Mouse (Mus musculus) gastrocnemius, postnatal 14 days (tissue): ENCODE data around the gene Plekhm2. TPM values are rescaled to one million over a fixed set of nuclear protein-coding genes. Genes with fewer than 3 reads are reported as not detected.

Experiments used
- DNase-seq: peaks from one replicate; pipeline ENCODE4 v3.0.0; 2021; ENCODE audit warnings: mixed read lengths
- intact Hi-C: fragments of 180-260 bp; cut with DNase I; formaldehyde crosslinking; loops from one replicate; pipeline ENCODE4 v1.15.1; 2025; ENCODE audit warnings: low total_unique reads
- total RNA-seq, 2 experiments: library from RNA; stranded (reverse); gene quantifications; 2 replicates each; pipeline ENCODE4 v1.2.3; 2021

Gene Plekhm2
- total RNA-seq, 2 experiments from 2014 or later: 22.2 to 27.7 TPM

DNA sequence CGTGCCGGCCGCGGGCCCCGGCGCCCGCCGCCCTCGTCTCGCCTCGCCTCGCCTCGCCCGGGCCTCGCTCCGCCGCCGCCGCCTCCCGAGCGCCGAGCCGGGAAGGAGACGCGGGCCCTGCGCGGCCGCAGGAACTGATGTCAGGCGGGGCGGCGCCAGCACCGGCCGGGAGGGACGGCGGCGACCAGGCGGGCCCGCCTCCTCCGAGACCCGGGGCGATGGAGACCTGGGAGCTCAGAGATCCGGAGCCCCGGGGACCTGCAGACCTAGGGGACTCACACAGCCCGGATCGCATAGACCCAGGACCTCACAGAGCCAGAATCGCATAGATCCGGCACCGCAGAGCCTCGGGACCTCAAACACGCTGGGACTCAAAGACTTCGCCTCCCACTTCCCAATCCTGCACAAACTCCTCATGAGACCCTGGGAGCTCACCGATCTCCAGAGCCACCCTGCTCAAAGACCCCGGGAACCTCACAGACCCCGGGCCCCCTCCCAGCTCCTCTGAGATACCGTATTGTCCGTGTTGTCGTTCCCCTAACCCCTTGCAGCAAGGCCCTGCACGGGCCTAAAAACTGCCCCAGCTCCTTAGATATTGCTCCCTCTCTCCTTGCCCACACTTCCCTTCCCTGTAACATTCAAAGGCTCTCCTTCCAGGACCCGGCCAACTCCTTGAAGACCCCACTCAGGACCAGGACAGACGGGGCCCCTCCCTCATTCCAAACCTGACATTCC lies 521 bp downstream of the Plekhm2 start:
- intact Hi-C loops: no loop called here
- DNase-seq: peak; percentile 83

DNA sequence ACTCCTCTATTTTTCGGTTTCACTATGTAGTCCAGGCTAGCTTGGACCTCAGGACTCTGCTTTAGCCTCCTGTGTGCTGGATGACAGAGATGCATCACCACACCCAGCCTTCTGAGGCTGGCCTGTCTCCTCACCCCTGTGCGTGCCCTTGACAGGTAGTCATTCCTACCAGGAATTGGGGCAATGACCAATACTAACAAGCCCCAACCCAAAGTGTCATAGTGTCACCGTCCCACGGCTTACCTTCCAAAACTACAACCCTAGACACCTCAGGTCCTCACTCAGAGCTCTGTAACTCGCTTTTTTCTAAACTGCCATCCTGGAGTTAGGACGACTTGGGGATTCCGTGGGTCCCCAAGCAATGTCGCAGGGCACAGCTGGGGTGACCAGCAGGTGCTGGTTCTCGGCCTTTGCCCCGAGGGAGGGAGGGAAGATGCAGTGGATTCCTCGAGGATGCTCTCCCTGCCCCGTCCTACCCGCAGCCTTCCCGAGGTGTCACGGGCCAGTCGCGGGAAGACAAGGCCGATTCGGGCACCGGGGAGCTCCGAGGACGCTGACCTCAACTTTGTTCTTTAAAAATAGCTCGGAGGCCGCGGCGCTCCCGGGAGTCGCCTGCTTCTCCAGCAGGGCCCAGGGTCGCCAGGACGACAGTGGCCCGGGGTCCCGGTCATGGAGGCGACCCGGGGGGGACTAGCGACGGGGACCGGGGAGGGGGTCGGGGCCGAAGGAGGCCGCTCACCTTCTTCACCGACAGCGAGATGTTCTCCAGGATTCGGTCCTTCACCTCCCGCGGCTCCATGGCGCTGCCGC lies 1.4 kb downstream of the Plekhm2 start:
- intact Hi-C loops: no loop called here
- DNase-seq: peak; percentile 42

DNA sequence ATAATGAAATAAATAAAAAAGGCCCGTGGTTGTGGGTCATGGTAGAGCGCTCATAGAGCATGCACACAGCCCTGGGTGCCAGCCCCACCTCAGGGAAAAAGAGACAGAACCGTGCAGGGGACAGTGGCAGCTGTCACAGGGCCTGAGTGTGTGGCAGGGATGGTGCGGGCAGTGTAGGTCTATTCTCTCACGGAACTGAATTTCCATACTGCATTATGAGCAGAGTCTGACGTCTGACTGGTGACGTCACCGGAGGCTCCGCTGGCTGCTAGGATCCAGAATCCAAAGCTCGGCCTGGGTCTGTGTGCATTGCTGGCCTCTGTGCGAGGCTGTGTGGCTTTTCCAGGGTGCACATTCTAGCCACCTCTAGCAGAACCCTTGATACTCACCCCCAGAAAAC lies 3.8 kb downstream of the Plekhm2 start:
- intact Hi-C loops: no loop called here

DNA sequence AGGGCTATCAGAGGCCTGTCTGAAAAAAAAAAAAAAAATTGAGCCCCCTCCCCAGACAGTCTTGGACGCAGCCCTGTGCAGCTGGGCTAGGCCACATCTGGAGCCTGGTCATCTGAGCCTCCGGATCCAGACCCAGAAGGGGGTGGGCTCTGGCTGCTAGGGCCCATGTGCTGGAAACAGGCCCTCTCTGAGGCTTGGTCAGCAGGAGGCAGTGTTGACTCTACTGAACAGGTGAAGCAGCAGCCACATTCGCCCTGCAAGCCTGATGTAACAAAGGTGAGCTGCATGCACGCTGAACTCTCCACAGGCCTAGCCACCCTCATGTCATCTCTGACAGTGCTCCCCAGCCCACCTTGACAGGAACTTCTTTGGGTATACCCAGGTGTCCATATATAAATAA lies 5.0 kb downstream of the Plekhm2 start:
- DNase-seq: peak; percentile 45

More for the DNA sequence above, 3.8 kb downstream of the Plekhm2 start:
- no peak for DNase-seq

DNA sequence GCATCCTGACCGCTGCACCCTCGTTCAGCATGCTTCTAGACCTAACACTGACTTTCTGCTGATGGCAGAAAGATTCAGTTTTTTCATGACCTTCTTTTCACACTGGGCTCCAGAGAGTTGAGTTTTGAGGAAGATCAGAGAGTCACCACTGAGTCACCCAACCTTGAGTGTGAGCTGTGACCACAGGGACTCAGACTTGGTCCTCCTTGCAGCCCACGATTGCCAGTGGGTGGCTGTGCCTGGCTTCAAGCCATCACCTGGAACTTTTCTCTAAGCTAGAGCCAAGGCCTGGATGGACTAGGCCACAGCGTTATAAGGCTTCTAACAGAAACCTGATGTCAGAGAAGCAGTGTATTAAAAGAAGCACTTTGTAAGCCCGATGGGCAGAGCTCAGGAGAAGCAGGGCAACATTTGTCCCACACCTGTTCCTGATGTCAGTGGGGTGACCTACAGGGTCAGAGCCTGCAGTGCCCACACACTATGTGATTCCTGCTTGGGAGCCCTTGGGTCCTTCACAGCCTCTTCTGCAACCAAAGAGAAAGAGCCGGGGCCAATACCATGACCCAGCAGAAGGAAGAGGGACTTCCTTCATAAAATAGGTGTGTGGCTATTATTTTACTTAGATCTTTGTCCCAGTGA lies 5.7 kb downstream of the Plekhm2 start:
- intact Hi-C loops: no loop called here

More for the DNA sequence above, 5.0 kb downstream of the Plekhm2 start:
- intact Hi-C loops: no loop called here

DNA sequence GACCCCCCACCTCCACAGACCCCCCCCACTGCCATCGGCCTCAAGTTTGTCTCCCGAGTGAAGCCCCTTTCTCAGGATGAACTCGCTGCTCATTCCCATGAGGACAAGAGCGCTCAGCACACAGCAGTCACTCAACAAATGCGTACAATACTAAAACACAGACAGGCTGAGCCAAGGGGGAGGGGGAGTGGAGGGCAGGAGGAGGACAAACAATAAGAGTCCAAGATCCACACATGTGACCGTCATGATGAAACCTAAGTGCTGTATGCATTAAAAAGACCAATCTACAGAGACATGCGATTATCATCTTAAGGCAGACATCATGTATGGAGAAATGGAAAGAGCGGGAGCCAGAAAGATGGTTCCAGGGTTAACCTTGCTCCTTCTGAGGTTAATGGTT lies 7.8 kb downstream of the Plekhm2 start:
- intact Hi-C loops: no loop called here
- DNase-seq: no peak

More for the DNA sequence above, 5.7 kb downstream of the Plekhm2 start:
- DNase-seq: no peak

DNA sequence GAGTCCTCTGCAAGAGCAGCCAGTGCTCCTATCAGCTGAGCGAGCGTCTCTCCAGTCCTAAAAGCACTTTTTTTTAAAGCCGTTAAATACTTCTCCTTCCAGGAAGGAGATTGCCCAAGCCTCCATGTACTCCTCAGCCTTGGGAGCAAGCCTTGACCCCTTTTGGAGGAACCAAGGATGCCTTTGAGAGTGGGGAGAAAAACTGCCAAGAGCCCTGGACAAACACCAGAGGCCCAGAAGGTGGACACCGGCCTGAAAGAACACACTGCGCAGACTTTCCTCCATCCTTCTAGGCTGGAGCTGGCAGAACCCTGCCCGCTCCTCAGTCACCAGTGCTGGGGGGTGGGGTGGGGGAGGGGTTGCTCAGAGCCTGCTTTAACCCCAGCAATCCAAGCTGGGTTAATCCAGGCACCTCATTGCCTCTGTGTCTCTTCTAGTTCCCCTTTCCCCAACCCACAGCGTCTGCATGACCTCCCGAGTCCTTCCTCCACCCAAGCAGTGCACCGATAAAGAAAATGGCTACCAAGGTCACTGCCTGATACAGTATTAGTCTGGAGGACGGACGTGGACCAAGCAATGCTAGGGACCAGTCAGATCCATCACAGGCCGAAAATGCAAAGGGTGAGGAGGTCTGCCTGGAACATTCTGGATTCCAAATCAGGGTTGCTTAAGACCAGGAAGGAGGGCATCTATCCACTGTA lies 8.6 kb downstream of the Plekhm2 start:
- intact Hi-C loops: no loop called here
- DNase-seq: no peak

DNA sequence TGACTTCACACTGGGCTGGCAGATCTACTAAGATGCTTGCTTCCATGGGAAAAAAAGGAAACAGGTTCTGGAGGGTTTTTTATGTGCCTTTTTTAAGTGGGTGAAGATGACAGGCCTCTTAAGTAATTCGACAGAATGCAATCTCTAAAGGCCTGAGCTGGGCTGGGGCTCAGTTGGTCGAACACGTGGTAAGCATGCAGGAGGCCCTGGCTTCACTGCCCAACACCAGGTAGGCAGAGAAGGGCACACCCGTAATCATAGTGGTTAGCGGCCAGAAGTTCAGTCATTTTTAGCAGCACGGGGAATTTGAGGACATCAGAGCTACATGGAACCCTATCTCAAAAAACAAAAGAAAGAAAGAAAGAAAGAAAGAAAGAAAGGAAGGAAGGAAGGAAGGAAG lies 10.2 kb downstream of the Plekhm2 start:
- intact Hi-C loops: no loop called here
- DNase-seq: no peak

GRCm38 (mm10) chr4:141653813-141654212 lies 10.9 kb downstream of the Plekhm2 start:
- intact Hi-C loops: no loop called here
- DNase-seq: no peak

DNA sequence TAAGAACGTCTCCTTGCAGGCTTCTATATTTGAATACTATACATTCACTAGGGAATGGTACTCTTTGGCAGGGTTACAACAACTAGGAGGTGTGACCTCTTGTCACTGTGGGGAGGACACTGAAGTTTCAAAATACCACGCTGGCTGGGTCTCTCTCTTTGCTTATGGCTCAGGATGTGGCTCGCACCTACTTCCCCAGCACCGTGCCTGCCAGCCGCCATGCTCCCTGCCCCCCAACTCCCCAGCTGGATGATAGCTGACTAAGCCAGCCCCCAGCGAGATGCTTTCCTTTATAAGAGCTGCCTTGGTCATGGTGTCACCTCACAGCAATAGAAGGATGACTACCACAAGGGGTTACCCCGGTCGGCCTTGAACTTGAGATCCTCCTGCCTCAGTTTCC lies 11.7 kb downstream of the Plekhm2 start:
- no peak for DNase-seq
- intact Hi-C loops: no loop called here

DNA sequence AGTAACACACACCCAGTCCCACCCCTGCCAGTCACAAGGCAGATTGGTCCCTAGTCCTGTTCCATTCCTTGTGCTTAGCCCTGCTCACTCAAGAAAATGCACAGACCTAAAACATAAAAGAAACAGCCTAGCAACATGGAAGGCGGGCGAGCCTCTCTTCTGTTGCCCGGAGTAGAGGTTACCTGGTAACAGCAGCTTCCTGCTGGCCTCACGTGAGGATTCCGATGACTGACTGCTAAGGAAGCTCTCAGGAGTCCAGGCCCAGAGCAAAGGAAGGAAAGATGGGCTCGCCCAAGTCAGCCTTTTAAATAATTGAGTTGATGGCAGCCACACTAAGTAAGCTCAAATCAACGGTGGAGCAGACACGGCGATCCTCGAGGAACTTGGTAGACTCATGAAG lies 12.8 kb downstream of the Plekhm2 start:
- no peak for DNase-seq
- intact Hi-C loops: no loop called here

- no peak for DNase-seq
- intact Hi-C loops: no loop called here
Observed at GRCm38 (mm10) chr4:141651286-141651685, 13.4 kb downstream of the Plekhm2 start.

DNA sequence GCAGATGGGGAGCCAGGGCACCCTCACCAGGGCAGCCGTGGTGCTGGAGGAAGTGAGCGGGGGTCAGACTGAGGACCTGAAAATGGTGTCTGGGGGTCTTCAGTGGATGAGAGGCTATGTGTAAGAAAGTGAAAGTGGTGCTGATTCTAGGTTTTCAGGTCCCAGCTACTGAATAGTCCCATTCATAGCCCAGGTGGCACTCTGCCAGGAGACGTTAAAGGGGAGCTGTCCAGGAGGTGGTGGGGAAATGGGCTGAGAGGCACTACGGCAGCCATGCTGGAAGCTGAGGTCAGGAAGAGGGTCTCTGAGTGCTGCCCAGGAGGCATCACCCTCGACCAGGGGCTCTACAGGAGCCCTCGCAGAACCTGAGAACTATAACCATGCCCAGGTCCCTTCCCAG lies 15.5 kb downstream of the Plekhm2 start:
- intact Hi-C loops: no loop called here
- DNase-seq: no peak

- intact Hi-C loops: no loop called here
- DNase-seq: no peak
Observed at GRCm38 (mm10) chr4:141648262-141648661, 16.4 kb downstream of the Plekhm2 start.

GRCm38 (mm10) chr4:141647187-141647586 lies 17.5 kb downstream of the Plekhm2 start:
- intact Hi-C loops: no loop called here

GRCm38 (mm10) chr4:141645988-141646387 lies 18.7 kb downstream of the Plekhm2 start:
- DNase-seq: no peak
- intact Hi-C loops: no loop called here

More at GRCm38 (mm10) chr4:141647187-141647586, 17.5 kb downstream of the Plekhm2 start:
- no peak for DNase-seq

DNA sequence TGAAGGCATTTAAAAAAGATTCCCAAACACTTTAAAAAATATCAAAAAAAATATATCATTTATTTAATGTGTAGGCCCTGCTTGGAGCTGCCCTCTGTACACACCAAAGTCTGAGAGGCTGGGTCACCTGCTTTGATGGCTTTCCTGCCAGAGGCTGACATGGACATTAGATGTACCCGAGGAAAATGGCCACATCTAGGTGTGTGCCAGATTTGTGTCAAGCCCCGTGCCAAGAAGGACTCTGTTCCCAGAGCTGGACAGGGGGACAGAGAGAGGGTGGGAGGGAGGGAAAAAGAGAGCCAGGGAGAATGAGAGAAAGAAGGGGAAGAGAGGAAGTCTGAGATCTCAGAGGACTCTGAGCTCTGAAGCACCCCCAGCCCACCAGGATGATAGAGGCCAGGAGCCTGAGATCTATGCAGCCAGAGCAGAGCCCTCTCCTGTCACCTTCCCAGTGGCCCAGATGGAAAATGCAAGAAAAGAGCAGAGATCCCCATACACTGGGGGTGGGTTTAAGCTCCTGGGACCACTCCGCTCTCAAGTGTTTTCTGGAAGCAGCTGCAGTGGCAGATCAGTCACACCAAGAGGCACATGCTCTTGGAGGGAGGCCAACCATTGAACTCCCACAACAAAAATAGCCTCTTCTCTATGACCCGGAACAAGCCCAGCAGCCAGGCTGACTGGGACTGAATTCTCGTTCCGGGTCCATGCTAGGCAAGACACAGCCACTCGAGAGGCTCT lies 21.4 kb downstream of the Plekhm2 start:
- DNase-seq: peak; percentile 74
- intact Hi-C loops: no loop called here

DNA sequence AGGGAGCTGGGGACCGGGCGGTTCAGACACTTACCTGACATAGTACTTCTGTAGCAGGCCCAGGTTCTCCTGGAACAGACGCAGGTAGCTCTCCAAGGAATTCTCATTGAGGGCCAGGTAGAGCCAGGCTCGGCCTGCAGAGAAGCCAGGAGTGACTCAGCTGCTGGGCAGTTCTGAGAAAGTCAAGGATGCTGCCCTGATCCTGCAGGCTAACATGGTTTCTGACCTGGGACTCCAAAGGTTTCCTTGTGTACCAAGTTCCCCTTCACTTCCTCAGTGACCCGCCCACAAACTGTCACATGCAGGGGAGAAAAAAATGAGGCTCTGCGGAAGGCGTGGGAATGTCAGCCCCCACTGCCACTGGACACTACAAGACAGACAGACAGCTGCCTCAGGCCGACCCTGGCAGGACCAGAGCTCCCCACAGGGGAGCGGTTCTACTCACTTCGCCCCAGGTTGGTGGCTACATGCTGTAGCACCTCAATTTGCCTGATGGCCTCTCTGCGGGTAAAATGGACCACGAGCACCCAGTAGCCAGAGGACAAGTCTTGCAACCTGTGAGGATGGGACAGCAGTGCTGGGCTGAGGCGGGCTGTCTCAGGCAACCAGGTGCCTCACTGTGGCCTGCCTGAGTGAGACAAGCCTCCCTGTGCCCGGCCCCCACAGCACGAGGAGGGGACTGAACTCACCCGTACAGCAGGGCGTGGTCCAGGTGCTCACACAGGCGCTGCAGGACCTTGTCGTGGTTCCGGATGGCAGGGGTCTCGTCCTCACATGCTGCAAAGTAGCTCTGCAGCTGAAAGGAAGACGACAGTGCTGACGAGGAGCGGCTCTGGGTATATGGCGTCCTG lies 22.5 kb downstream of the Plekhm2 start:
- no peak for DNase-seq

More for the DNA sequence above, 22.5 kb downstream of the Plekhm2 start:
- intact Hi-C loops: no loop called here
